Mouse (Mus musculus): ENCODE data around the gene Smpx.

Gene Smpx

DNA sequence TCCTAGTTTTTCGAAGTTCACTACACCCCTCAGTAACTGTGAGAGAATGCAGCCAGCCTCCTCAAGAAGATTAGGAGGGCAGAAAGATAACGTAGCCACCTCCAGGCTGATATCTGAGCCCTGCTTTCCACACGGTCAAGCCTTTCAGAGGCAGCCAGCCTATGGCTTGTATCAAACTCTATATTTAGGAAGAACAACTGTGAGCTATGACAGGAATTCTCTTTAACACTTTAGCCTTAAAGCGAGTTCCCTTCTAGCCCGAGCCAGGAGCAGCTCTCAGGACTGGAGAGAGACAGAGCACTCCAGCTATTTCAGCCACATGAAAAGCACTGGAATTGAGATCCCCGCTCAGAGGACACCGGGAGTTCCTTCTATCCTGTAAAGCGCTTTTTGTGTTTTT, at the start of gene Smpx:
Gene Smpx (plus strand): TSS at position 49 of the 400 bp plus-strand sequence.
- DNase-seq (ENCODE audit: low spot score in 2 of 2): peak; percentile 13 to 30

DNA sequence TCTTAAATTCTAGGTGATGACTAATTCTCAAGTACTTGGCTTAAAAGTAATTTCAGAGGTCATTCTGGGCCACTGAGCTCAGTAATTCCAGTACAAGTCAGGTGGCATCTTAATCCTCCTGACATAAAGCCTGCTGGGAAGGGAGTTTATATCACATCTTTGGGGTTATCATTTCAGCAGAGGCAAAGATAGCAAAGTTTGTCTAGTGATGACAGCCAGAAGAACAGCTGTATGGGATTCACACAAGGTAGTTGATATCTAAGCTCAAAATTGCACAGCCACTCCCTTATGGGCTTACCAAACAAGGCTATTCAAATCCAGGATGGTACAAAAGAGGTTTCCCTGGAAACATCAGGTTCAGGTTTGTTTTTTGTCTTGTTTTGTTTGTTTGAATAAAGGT, 43.7 kb upstream of the Smpx start:
- DNase-seq (ENCODE audit: low spot score in 2 of 2): no peak

DNA sequence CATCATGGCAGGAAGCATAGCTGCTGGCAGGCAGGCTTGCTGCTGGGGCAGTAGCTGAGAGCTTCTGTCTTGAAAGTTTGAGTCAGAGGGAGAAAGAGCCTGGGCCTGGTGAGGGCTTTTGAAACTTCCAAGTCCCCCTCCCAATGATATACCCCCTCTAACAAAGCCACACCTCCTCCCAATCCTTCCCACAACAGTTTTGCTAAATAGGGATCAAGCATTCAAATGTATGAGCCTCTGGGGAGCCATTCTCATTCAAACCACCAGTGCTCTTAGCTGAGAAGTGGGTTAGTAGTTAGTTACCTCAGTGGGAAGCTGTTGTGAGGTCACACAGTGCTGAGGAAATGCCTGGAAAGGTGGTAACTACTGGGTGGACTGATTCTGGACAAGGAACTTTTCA, 41.4 kb upstream of the Smpx start:
- DNase-seq (ENCODE audit: low spot score in 2 of 2): no peak

DNA sequence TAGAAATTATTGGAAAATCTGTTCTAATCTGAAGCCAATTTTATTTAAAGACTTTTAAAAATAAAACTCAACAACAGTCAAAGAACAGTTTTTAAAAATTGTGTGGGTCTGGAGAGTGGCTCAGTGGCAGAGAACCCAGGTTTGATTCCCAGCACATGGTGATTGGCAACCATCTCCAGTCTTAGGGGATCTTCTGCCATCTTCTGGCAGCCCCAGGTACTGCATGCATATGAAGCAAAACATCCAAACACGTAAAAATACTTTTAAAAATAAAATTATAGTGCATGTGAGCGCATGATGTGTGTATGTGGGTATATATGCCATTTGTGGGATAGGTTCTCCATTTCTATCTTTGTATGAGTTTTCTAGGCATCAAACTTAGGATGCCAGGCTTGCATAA, 26.9 kb upstream of the Smpx start:
- DNase-seq (ENCODE audit: low spot score in 2 of 2): no peak

DNA sequence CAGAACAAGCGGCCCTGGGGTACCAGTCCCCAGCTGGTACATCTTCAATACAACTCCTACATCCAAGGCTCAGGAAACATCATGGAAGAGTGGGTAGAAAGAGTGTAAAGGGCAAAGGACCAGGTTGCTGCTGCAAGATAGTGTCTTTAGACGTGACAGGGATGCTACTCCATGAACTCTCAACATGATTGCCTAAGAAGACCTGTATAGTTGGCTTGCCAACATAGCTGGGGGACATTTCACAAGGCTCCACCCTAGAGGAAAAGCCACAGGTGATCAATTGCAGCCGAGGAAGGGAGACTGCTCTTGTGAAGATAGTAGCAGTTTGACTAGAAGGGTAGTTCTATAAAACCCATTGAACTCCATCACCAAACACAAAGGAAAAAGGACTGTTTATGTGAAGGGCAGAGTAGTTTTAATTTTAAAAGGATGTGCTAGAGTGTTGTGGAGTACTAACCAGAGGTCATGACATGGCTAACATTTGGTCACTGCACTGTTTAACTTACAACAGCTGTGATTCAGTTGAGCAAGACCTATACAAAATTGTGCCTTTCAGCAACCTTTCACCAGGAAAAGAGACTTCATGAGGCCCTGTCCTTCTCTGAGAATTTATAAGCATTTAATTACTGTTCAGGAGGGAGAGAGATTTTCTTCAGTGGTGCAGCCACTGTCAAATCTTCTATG, 23.9 kb upstream of the Smpx start:
- DNase-seq (ENCODE audit: low spot score in 2 of 2): no peak

DNA sequence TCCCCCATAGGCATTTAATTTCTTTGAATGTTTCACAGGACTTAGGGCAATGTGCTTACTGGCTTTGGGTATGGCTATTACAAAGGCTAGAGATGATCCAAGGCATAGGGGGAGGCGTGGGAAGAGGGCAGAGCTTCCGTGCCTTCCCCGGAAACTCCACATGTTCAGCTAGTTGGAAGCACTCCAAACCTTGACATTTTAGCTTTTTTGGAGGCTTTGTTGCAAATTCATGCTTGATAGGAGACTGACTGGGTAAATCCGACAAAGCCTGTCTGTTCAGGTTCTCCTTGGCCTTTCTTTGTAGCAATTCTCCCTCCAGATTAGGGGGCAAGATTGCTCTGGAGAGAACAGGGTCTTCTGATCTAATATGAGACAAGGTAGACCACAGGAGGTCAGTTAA, 7.5 kb upstream of the Smpx start:
- no peak for DNase-seq (ENCODE audit: low spot score in 2 of 2)

DNA sequence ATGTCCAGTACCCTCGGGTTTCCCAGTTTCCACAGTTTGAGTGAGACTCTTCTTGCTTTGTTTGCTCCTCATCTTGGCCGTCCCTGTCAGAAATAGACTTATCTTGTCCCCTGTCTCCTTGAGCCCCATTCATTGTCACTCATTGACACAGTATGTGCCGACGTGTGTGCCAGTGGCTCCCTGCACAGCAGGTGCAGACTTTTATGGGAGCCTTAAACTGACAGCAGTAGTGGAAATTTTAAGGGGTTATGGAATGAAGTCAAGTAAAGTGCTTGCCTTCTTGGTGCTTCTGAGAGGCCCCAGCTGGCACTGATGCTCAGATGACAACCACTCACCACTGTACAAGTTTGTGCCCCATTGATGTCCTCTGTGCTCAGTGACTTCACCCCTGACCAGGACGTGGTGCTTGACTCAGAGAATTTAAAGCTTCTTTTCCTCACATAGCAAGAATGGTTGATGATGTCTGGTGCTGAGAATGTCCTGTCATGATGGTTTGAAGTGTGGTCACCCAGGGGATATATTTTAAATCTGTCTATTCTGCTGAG, 1.0 kb upstream of the Smpx start:
- DNase-seq (ENCODE audit: low spot score in 2 of 2): peak in 1 of 2 experiments; percentile 0

DNA sequence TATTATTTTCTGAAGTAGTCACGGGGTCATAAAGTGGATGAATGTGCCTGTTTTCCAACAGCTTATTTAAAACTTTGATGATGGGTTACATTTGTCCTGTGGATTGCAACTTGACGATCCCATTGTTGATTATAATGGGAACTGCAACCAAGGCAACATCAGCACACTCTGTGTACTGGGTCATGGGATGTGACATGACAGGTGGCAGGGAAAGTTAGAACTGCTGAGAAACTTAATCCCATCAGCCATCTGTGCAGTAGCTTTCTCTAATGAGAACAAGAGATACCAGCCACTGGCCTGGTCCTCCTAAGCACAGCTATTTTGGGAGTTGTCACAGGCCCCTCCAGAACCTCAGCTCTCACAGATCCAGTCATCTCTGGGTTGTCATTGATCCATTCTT, 8.5 kb downstream of the Smpx start:
- DNase-seq (ENCODE audit: low spot score in 2 of 2): no peak

DNA sequence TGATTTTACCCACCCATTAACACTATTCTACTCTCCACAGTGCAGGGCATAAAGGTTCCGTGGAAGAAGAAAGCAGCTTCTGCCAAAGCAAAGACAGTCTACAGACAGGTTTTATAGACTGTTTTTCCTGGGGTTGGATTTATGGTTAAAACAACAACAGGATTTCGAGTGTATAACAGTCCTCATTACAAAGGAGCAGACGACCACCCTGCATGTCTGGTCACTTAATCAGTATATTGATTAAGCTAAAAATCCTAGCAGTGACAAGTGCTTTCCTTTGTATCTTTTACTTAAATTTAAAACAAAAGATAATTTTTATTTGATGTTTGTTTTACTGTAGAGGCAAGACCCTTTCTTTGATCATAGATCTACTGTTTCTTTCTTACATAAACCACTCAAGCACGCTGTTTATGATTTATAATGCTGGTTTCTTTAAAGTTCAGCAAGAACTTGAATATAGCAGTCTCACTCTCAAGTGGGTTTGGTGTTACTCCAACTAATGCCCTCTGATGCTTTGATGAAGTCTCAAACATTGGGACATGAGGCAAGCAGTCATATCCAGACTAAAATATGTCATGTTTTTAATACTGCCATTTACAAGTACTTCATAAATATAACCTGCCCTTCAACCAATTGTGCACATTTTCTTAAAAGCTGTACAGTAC, 10.0 kb downstream of the Smpx start:
- DNase-seq (ENCODE audit: low spot score in 2 of 2): no peak

DNA sequence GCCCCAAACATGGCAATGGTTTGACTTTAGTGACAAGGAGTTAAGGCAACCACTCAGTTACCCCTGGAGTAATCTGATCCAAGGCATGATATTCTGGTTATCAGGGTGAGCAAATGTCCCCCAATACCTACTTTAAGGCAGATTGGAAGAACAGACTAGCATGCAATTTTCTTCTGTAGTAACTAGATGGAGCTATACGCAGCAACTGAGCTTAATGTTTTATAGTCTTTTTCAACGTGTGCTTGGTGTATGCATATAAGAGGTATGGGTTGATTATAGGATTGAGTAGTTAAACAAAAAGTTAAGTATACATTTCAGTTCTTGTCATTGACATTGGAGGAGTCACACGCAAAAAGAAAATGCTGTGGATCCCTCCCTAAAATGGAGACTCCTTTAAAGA, 21.2 kb downstream of the Smpx start:
- no peak for DNase-seq (ENCODE audit: low spot score in 2 of 2)

DNA sequence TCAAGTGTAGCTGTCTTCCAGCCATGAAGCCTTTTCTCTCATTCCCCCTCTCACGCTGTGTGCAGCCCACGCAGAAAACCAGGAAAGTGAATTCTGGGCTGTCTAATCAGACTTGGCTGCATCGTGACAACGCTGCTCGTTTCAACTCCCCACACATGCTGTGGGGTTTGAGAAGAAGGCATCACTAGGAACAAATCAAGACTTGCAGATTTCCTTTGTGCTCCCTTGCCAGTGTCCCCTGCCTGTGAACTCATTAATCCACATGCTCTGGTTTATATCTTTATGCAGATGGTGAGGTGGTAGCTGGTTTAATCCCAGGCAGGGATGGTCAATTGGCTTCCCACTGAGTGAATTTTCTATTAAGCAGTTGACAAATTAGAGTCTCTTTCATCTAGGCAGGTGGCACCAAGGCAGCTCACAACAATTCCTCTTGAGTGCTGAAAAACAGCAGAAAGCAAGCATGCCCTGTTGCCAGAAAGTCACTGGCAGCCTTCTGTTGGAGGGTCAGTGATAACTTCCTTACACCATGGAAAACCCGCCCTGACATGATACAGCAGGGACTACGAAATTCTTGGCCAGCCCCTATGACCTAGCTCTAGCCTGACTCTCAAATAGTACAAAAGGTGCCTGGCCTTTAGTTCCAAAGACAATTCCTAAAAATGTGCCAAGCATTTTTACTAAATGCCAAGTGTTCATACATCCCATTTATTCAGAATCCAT, 32.1 kb downstream of the Smpx start:
- DNase-seq (ENCODE audit: low spot score in 2 of 2): no peak

DNA sequence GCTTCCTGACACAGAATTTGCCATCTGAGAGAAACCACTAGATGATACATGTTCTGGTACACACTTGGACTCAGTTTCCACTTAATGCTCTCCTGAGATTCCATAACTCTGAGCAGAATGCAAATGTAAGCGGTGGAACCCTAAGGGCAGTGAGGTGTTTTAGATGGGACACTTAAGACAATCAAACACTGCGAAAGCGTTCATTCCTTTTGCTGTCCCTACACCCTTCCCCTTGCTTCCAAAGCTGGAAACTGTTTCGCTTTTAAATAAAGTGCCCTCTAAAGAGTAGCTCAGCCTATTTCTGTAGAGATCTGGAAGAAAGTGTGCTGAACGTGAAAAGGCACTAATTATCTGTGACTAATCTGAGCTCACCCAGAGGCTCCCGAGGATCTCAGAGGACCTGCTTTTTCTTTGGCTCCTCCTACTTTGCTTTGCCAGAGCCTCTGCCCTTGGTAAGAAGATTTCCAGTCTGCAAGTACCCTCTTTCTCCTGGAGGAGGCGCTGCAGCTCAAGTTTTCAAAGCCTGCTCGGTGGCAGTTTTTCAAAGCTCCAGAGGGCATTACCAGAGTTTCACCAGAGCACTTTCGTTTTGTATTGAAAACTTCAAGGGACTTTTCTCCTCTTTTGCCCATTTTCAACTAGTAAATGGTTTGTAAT, 33.1 kb downstream of the Smpx start:
- peak; percentile 8 to 39 for DNase-seq (ENCODE audit: low spot score in 2 of 2)

DNA sequence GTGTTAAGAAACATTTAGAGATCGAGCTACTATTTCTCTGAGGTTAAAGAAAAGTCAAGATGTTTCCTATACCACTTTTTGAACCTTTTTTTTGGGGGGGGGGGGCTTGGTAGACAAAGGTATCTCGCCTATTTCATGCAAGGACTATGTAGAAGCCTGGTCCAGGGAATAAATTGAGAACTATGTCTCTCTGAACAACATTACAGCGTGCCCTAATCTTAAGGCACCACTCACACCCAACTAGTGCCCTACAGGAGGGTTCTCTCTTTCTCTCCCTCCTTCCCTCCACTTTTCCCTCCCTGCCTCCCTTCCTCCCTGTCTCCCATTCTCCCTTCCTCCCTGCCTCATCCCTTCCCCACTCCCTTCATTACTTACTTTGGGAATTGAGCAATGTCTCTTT, 33.6 kb downstream of the Smpx start:
- no peak for DNase-seq (ENCODE audit: low spot score in 2 of 2)

DNA sequence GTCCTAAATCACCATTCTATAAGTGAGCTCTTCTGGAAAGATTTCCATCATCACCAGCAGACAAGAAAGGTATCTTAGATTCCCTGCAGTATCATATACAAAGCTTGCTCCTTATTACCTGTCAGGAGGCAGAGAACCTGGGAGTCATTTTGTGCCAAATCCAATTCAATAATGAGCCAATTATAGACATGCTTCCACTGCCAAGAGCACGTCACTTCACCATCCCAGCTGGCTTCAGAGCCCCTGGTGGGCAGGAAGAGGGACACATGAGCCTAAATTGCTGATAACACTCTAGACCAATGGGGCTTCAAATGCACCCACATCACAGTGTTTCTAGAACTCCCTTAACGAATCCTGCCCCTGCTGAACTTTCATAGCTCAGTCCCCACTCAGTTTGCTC, 35.1 kb downstream of the Smpx start:
- DNase-seq (ENCODE audit: low spot score in 2 of 2): no peak

DNA sequence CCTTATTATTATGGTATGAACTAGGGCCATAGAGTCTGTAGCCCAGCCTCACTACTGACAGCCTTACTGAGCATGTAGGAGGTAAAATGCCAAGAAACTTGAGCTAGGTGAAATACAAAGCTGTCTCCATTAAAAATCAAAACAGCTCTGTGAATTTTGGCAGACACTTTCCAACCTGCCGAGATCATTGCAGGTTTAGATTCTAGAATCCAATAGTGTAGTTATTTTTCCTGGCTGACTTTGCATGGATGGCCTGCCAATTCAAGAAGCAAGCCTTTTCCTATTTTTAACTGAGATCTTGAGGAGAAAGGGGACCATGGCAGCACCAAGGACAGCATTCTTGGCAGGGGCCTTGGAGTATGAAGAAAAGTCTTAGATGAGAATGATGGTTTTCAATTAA, 35.6 kb downstream of the Smpx start:
- DNase-seq (ENCODE audit: low spot score in 2 of 2): no peak

DNA sequence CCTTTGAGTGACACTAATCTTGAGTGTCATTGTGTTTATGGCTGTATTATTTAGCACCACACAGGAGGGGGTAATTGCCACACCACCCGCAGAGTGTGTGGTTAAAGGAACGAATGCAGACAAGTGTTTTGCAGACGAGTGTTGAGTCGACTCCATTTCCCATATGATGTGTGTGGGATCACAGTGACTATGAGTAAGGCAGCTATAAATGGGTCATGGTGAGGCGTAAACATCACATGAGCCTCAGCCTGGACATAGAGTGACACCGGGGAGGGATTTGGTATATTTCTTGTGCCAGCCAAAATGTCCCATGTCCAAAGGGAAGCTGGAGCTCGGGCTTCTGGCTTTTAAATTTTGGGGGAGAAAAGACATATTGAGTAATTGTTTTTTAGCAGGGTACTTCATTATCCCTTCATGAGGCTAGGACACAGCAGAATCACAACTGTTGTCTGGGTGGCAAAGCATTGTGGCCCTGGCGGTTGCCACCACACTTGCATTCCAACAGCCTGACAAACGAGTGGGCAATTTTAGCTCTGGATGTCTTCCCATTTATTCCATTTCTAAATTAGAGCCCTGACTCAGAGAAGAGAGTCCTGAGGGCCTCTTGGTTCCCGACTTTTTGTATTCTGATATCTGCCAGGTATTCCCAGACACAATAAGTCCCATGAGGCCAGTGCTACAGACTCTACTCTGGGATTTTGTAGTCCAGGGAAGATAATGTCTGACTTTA, 49.3 kb downstream of the Smpx start:
- peak; percentile 20 to 47 for DNase-seq (ENCODE audit: low spot score in 2 of 2)

DNA sequence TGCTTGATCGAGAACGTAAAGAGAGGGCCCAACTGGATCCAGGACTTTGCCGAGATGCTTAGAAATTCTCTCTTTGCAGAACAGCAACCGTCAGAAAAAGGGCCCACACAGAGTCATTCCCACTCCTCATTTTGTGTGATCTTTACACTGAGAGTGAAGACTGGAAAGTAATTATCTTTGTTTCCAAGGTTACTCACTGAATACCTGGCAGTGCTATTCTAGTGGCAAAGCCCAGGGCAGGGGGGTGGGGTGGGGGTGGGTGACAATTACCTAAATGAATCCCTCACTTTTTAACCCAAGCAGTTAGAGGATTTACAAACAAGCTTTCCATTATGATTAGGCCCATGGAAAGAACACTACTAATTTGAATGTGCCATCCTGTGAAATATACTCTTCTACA, 55.8 kb downstream of the Smpx start:
- DNase-seq (ENCODE audit: low spot score in 2 of 2): no peak

DNA sequence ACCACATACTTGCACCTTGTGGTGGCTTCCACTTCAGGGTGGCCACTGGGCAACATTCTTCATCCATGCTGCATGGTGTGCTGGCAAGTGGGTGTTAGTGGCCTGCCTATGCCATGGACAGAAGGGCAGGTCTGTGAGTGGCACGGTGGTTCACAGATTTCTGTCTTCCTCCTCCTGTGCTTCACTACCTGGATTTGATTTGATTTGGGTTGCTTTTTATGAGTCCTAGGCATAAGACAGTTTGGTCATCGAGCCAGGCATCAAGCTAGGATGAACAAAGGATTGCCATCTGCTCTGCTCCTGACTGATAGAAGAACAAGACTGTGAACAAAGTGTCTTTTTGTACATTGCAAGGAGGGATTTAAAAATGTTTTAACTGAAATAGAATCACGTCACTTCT, 63.8 kb downstream of the Smpx start:
- DNase-seq (ENCODE audit: low spot score in 2 of 2): no peak

DNA sequence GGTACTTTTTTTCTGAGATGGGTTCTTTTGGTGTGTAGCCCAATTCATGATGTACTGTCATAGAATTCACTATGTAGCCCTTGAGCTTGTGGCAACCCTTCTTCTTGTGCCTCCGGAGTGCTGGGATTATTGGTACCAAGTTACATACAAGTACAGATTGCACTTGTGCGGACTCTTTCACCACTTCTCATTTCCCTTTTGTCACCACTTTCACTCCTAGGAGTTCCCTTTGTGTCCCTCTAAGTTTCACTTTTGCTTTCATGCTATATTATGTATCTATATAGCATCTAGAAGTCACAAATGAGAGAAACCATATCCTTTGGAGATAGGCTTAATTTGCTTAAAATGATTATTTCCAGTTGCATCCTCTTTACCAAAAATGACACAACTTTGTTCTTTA, 103.0 kb downstream of the Smpx start:
- DNase-seq (ENCODE audit: low spot score in 2 of 2): no peak

Measured in heart, adult 9 months (tissue).